Mouse (Mus musculus) cerebellum, adult 2 months (tissue): ENCODE data around the gene Dnah14. TPM values are rescaled to one million over a fixed set of nuclear protein-coding genes. Genes with fewer than 3 reads are reported as not detected.
A peak's percentile ranks its signal among the peaks of the same experiment; 100 is the strongest.

Experiments used
- DNase-seq, 2 experiments: peaks; one replicate each; pipeline ENCODE4 v3.0.0; 2021
- H3K27ac ChIP-seq: fragments of 200-500 bp; 2 replicates; pipeline ENCODE4 v1.5.1; 2012; ENCODE audit warnings: low read length, control low read depth, inconsistent platforms; ENCODE audit not compliant: insufficient read depth
- H3K27me3 ChIP-seq: fragments of 200-500 bp; 2 replicates; pipeline ENCODE4 v1.6.1; 2012; ENCODE audit warnings: inconsistent platforms, mild to moderate bottlenecking, low read length, moderate library complexity; ENCODE audit not compliant: control insufficient read depth, insufficient read depth
- H3K4me1 ChIP-seq: fragments of 200-500 bp; 2 replicates; pipeline ENCODE4 v1.6.1; 2011; ENCODE audit warnings: low read length; ENCODE audit not compliant: control insufficient read depth, insufficient read depth
- H3K4me3 ChIP-seq: fragments of 200-500 bp; replicated peaks from 2 replicates; pipeline ENCODE3; 2011; ENCODE audit warnings: mild to moderate bottlenecking, low read depth, low read length, control low read depth; ENCODE audit not compliant: insufficient read depth
- CTCF ChIP-seq: fragments of 200-500 bp; IDR thresholded peaks from 2 replicates; pipeline ENCODE4 v1.5.1; 2011; ENCODE audit warnings: low read depth, mild to moderate bottlenecking, control low read depth, low read length, moderate library complexity, borderline replicate concordance; ENCODE audit not compliant: insufficient read depth
- POLR2A ChIP-seq: fragments of 200-500 bp; IDR thresholded peaks from 2 replicates; pipeline ENCODE4 v1.6.1; 2011; ENCODE audit warnings: low read length, control low read depth, borderline replicate concordance; ENCODE audit not compliant: insufficient read depth
- WGBS: fragments of 180-500 bp; shearing (Covaris S2); methylation state at CpG from one replicate; pipeline ENCODE4 v1.1.7; 2018; 5-methylcytosine and 5-hydroxymethylcytosine counted together
- polyA plus RNA-seq: library from polyadenylated mRNA; depleted of rRNA; stranded (reverse); fragments of >200 nt; gene quantifications from 2 replicates; pipeline ENCODE4 v1.2.3, GENCODE M21; 2012

Gene Dnah14
- polyA plus RNA-seq, 1 experiment, result 1.0 TPM

DNA sequence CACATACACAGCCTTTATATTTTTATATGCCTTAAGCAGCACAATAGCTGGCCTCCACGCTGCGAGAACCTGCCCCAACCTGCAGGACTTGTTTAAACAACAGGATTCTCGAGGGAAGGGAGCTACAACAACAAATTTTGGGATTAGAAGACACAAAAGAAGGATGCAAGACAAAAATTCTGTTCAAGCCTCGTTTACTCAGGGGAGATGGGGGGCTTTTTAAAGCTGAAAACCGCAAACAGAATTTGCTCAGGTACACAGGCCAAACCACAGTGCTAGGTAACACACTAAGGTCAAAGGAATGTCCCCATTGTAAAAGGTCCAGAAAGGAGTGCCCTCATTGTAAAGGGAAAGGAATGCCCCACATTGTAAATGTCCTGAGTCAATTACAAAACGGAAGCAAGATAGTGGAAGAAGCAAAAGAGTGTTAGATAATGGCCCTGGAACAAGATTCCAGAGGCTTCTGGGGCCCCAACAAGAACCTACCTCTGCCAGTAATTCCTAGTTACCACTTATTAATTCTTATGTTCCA, 46.9 kb downstream of the Dnah14 start:
- no peak for DNase-seq
- TF ChIP-seq POLR2A, result no peak
- no peak for TF ChIP-seq CTCF
- H3K27ac ChIP-seq, result no peak overlapping the region
- WGBS, result 77% methylated on average over 6 of the region's 6 CpGs
- no peak overlapping the region for H3K4me3 ChIP-seq
- no peaks in the 10 kb centered on the region for H3K27me3 ChIP-seq
- H3K4me1 ChIP-seq, result no peaks in the 10 kb centered on the region

DNA sequence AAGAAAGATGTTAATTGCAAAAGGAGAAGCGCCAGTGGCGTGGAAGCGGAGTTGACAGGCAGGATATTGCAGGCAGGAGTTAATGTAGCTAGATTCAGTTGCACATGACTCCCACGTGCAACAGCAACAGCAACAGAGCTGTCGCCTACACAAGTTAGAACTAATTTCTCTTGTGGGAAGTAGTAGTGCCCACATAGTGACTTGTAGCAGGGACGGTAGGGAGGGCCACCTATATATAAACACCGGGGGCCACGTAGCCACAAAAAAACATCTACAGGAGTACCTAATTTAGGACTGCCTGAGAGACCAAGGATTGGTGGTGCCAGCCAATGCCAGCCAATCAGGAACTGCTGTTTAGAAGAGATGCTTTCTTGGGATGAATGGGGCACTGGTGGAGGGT, 48.5 kb downstream of the Dnah14 start:
- TF ChIP-seq CTCF (no peak), POLR2A (no peak)
- Histone ChIP-seq H3K4me3 (no peak overlapping the region), H3K4me1 (no peaks in the 10 kb centered on the region), H3K27ac (no peak overlapping the region), H3K27me3 (no peaks in the 10 kb centered on the region)
- WGBS, result 92% methylated on average over 8 of the region's 8 CpGs
- DNase-seq, result no peak

DNA sequence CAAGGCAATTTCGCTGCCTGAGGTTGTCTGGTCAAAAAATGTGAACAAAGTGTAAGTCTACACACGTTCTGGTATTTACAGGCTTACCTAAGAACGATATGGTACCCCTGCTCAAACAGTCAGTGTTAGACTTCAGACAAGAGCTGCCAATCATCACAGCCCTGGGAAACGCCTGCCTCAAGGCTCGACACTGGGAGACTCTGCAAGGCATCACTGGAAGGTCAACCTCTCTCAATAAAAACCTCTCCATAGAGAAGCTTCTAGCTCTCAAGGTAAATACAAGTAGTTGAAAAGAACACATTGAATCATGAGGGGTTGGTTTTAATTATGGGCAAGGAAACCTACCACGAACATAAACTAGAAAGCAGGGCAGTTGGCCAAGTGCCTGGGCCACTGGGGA, 51.9 kb downstream of the Dnah14 start:
- Histone ChIP-seq H3K27me3 (no peaks in the 10 kb centered on the region), H3K27ac (no peak overlapping the region), H3K4me3 (no peak overlapping the region), H3K4me1 (no peaks in the 10 kb centered on the region)
- WGBS, result 63% methylated on average over 6 of the region's 6 CpGs
- TF ChIP-seq POLR2A, result no peak
- no peak for TF ChIP-seq CTCF
- DNase-seq, result no peak

DNA sequence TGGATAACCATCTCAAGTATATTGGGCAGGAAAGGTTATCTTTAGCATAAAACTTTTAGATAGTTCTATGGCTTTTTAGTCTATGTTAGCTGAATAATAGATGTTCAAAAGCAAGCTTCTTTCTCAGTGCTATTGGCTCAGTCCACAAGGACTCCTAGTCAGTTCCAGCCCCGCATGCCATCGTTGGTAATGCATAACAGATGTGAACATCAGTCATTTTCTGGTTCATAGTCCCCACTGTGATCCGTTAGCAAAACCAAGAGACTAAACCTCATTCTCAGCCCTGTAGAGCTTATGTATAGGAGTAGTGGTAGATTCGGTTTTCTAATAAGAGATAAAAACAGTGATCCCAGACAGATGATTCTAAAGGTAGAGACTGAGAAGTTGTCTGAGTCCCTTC, 55.0 kb downstream of the Dnah14 start:
- no peak for TF ChIP-seq CTCF
- H3K27ac ChIP-seq, result no peak overlapping the region
- H3K27me3 ChIP-seq, result no peaks in the 10 kb centered on the region
- H3K4me3 ChIP-seq, result no peak overlapping the region
- DNase-seq, result no peak
- no peaks in the 10 kb centered on the region for H3K4me1 ChIP-seq
- 86% methylated on average over 4 of the region's 4 CpGs for WGBS

DNA sequence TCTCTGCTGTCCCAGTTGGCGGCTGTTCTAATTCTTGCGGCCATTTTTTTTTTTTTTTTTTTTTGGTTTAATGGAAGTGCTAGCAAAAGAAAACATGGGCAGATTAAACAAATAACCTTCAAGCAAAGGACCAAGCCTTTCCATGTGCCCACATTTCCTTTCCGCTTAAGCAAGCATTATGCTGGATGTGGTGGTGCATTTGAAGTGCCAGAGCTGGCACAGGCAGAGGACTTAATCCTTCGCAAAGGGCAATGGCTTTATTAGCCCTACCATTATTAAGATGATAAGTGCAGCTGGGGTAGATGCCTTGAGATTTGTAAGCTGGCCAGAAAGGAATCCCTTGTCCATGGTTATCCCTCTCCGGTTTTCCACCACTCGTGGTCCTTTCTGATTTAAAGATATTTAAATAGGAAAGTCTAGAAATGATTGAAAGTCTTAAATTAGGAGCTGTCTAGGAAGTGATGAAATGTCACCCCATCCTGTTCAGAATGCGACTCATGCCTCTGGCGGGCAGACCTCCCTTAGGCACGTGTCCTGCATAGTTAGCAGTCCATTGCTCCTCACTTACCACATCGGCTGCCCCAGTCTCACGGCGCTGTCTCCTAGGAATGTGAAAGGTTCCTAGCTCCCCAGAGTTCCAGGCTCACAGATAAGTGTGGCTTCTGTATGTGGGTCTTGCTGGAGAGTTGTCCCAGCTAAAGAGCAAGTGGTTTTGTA, 61.8 kb downstream of the Dnah14 start:
- no peak for TF ChIP-seq CTCF
- TF ChIP-seq POLR2A, result no peak
- H3K27ac ChIP-seq, result no peak overlapping the region
- 42% methylated on average over 12 of the region's 12 CpGs for WGBS
- no peak for DNase-seq
- H3K4me3 ChIP-seq, result no peak overlapping the region
- no peaks in the 10 kb centered on the region for H3K27me3 ChIP-seq
- no peaks in the 10 kb centered on the region for H3K4me1 ChIP-seq

DNA sequence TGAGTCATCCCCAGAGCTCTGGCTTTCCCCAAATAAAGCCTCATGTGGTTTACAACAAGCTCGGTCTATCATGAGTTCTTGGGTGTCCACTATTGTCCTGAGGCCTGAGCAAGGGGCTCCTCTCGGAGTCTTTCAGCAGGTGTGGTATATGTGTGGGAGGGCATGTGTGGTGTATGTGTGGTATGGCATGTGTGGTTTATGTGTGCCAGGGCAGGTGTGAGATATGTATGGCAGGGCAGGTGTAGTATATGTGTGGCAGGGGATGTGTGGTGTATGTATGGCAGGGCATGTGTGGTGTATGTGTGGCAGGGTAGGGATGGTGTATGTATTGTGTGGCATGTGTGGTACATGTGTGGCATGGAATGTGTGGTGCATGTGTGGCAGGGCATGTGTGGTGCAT, 64.0 kb downstream of the Dnah14 start:
- Histone ChIP-seq H3K4me3 (no peak overlapping the region), H3K4me1 (no peaks in the 10 kb centered on the region), H3K27me3 (no peaks in the 10 kb centered on the region), H3K27ac (no peak overlapping the region)
- DNase-seq, result no peak
- no peak for TF ChIP-seq CTCF
- no peak for TF ChIP-seq POLR2A
- whole genome bisulfite sequencing, result 93% methylated on average over 2 of the region's 2 CpGs

DNA sequence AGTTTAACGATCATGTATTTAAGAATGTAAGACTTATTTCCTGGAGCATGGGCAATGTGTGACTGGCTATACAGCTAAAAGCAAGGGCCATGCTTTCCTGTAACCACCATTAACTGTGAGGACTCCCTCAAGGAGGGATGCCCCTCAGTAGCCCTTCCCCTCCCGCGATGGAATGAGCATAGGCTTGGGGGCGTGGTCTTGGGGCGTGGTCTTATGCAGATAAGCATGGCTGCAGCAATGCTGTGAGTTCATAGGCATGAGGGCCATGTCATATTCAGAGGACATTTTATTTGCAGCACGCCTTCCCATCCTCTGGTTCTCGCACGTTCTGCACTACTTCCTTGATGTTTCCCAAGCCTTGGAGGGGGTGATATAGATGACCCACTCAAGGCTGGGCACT, 71.1 kb downstream of the Dnah14 start:
- TF ChIP-seq POLR2A, result no peak
- no peak for TF ChIP-seq CTCF
- H3K27ac ChIP-seq, result no peak overlapping the region
- WGBS, result 59% methylated on average over 8 of the region's 8 CpGs
- H3K4me1 ChIP-seq, result no peaks in the 10 kb centered on the region
- DNase-seq, result no peak
- H3K4me3 ChIP-seq, result no peak overlapping the region
- no peaks in the 10 kb centered on the region for H3K27me3 ChIP-seq

DNA sequence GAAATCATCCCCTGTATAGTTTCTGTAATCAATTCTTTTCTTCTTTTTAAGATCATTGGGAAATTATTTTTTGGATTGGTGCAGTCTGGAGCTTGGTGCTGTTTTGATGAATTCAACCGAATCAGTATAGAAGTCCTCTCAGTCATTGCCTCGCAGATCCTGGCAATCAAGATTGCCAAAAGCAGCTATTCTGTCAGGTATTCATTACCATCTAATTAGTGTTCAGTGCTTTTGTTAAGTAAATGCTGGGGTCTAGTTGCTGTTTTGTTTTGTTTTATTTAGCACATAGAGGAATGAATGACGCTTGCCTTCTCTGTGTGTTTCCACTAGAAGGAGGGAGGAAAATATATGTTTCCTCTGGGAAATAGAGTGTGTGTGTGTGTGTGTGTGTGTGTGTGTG, 77.1 kb downstream of the Dnah14 start:
- 50% methylated on average over 3 of the region's 3 CpGs for WGBS
- no peak overlapping the region for H3K27ac ChIP-seq
- H3K4me3 ChIP-seq, result no peak overlapping the region
- no peak for DNase-seq
- H3K27me3 ChIP-seq, result no peaks in the 10 kb centered on the region
- no peaks in the 10 kb centered on the region for H3K4me1 ChIP-seq
- TF ChIP-seq CTCF (no peak), POLR2A (no peak)

DNA sequence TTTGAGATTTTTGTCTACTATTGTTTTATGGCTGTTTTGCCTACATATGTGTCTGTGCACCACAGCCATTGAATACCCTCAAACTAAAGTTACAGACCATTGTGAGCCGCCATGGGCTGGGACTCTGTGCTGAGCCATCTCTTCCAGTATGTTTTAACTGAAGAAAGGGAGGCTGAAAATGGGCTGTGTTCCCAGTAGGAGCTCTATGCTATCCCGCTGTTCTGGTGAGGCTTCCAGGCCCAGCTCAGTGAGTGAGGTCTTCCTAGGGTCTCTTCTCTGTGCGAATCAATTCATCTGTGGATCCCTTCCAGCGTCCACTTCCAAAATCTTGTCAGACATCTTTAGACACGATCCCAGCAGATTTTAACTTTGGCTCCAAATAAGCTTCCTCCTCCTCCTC, 80.1 kb downstream of the Dnah14 start:
- no peak overlapping the region for H3K4me3 ChIP-seq
- 10% methylated on average over 5 of the region's 5 CpGs for WGBS
- no peaks in the 10 kb centered on the region for H3K4me1 ChIP-seq
- TF ChIP-seq CTCF (no peak), POLR2A (no peak)
- DNase-seq, result peak in 1 of 2 experiments; percentile 35
- no peak overlapping the region for H3K27ac ChIP-seq
- H3K27me3 ChIP-seq, result no peaks in the 10 kb centered on the region
